Mouse (Mus musculus) forebrain, embryonic 14.5 days (tissue): ENCODE results near the gene Clec16a. TPM values are rescaled to one million over a fixed set of nuclear protein-coding genes. Genes with fewer than 3 reads are reported as not detected.

Experiments used
- ATAC-seq: fragments of 200-750 bp; cut with Nextera tagmentation; 2 replicates; pipeline ENCODE4 v1.8.0; 2017; ENCODE audit warnings: mild to moderate bottlenecking, moderate library complexity
- DNase-seq: peaks from one replicate; pipeline ENCODE4 v3.0.0-alpha.2; 2015; ENCODE audit warnings: low spot score
- H3K27ac ChIP-seq: fragments of 300-500 bp; sonication (generic); 2 replicates; pipeline ENCODE4 v1.5.1; 2014; ENCODE audit warnings: low read depth, mild to moderate bottlenecking, control low read depth, low read length, moderate library complexity
- H3K27me3 ChIP-seq: fragments of 300-500 bp; sonication (generic); replicated peaks from 2 replicates; pipeline ENCODE4 v1.6.1; 2014; ENCODE audit warnings: low read length, control low read depth, mixed read lengths; ENCODE audit not compliant: control insufficient read depth, insufficient read depth
- H3K36me3 ChIP-seq: fragments of 300-500 bp; sonication (generic); 2 replicates; pipeline ENCODE4 v1.6.1; 2014; ENCODE audit warnings: low read length, control low read depth; ENCODE audit not compliant: control insufficient read depth, insufficient read depth
- H3K4me1 ChIP-seq: fragments of 300-500 bp; sonication (generic); 2 replicates; pipeline ENCODE4 v1.6.1; 2014; ENCODE audit warnings: antibody characterized with exemption, low read length, control low read depth; ENCODE audit not compliant: control insufficient read depth, insufficient read depth
- H3K4me2 ChIP-seq: fragments of 300-500 bp; sonication (generic); 2 replicates; pipeline ENCODE4 v1.6.1; 2014; ENCODE audit warnings: mild to moderate bottlenecking, control low read depth, low read length
- H3K4me3 ChIP-seq: fragments of 300-500 bp; sonication (generic); 2 replicates; pipeline ENCODE4 v1.5.1; 2014; ENCODE audit warnings: low read depth, low read length, control low read depth
- H3K9ac ChIP-seq: fragments of 300-500 bp; sonication (generic); 2 replicates; pipeline ENCODE4 v1.6.1; 2014; ENCODE audit warnings: mild to moderate bottlenecking, low read length, control low read depth, moderate library complexity
- H3K9me3 ChIP-seq: fragments of 300-500 bp; sonication (generic); replicated peaks from 2 replicates; pipeline ENCODE4 v1.6.1; 2016; ENCODE audit warnings: low read length, control low read depth, mixed read lengths; ENCODE audit not compliant: control insufficient read depth
- WGBS: fragments of 180-500 bp; shearing (Covaris S2); extraction: QIAGEN DNeasy Blood & Tissue Kit; methylation state at CpG from one replicate; pipeline ENCODE4 v1.1.7; 2014; 5-methylcytosine and 5-hydroxymethylcytosine counted together
- polyA plus RNA-seq: library from polyadenylated mRNA; unstranded; fragments of >200 nt; fragmentation: Nextera tagmentation; extraction: Ambion mirVana; gene quantifications from 2 replicates; pipeline ENCODE4 v1.2.1, GENCODE M21; 2014

The Clec16a gene
- polyA plus RNA-seq, 1 experiment from 2014 or later: 50.2 TPM

DNA sequence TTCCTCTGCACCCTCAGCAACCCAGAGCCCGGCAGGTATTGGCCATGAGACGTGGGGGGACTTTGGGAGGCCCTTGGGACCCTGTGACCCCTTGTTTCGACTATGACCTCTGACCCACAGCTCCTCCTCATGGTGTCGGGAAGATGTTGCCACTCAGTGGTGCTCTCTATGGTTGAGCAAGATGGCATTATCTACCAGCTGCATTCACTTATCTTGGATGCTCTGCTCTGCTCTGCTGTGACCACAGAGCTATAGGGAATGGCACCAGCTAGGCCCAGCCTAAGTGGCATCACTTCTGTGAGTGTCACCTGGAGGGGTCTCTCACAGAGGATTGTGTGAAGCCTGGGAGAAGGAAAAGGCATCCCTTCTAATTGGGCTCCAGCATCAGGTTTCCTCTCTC lies 186.6 kb downstream of the Clec16a start:
- Histone ChIP-seq H3K9me3 (no peaks in the 10 kb centered on the region), H3K9ac (no peak overlapping the region), H3K27me3 (no peaks in the 10 kb centered on the region), H3K4me2 (no peak overlapping the region), H3K27ac (no peak overlapping the region), H3K4me3 (no peak overlapping the region), H3K36me3 (no peaks in the 10 kb centered on the region), H3K4me1 (no peaks in the 10 kb centered on the region)
- ATAC-seq (no peak), DNase-seq (no peak)
- 75% methylated on average over 4 of the region's 4 CpGs for WGBS

DNA sequence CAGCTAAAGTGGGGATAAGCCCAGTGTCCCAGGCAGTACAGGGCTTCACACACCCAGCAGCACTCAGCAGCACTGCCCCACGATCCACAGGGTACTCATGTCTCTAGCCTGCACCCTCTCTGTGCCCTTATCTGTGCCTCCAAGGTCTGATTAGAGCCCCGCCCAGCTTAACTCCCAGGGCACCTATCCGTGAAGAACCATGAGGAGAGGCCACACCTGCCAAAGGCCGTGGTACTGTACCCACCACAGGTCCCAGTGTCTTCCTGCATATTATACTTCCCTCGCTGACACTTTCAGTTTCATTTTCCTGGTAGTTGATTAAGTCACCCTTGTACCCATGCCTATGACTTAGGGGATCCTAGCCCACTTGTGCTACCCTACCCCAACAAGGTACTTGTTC lies 187.3 kb downstream of the Clec16a start:
- DNase-seq (no peak), ATAC-seq (no peak)
- Histone ChIP-seq H3K4me1 (no peaks in the 10 kb centered on the region), H3K4me3 (no peak overlapping the region), H3K27me3 (no peaks in the 10 kb centered on the region), H3K9ac (no peak overlapping the region), H3K4me2 (no peak overlapping the region), H3K9me3 (no peaks in the 10 kb centered on the region), H3K36me3 (no peaks in the 10 kb centered on the region), H3K27ac (no peak overlapping the region)
- whole genome bisulfite sequencing: 86% methylated on average over 5 of the region's 5 CpGs

DNA sequence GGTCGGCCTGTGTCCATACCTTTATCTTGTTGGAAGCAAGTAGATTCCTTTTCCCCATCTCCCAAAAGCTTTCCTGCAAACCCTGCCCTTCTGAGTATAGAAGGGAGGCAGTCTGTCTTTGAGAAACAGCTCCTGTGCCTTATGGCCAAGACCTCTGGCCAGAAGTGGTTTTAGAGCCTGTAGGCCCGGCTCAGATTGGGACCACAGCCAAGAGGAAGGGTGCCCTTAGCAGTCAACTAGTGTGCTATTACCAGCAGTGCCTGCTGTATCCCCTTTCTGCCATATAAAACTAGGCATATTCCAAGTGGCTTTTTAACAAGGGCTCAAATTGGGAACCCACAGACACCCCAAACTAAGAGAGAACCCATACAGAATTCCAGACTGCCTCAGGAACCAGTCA lies 190.6 kb downstream of the Clec16a start:
- ATAC-seq (no peak), DNase-seq (no peak)
- H3K27me3 ChIP-seq: no peaks in the 10 kb centered on the region
- no peaks in the 10 kb centered on the region for H3K9me3 ChIP-seq
- no peaks in the 10 kb centered on the region for H3K36me3 ChIP-seq
- H3K4me3 ChIP-seq: no peak overlapping the region
- no peaks in the 10 kb centered on the region for H3K4me1 ChIP-seq
- no peak overlapping the region for H3K9ac ChIP-seq
- H3K4me2 ChIP-seq: no peak overlapping the region
- H3K27ac ChIP-seq: no peak overlapping the region
- WGBS: 78% methylated on average over 2 of the region's 2 CpGs

DNA sequence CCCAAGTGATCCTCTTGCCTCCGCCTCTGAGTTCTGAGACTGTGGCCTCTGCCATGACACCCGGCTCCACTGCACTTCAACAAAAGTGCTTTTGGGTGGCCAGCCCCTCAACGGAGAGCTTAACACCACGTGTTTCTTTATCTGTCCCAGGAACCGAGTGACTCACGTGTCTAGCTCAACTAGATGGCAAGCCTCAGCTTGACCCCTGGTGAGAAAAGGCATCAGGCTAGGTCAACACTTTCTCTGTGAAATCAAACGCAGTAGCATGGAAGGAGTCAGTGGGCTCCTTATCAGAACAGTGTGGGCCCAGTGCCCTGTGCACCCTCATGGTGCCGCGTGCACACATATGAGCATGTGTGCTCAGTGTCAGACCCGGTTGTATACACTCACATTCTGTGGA lies 191.2 kb downstream of the Clec16a start:
- ATAC-seq: no peak
- Histone ChIP-seq H3K9me3 (no peaks in the 10 kb centered on the region), H3K4me2 (no peak overlapping the region), H3K36me3 (no peaks in the 10 kb centered on the region), H3K27me3 (no peaks in the 10 kb centered on the region), H3K9ac (no peak overlapping the region), H3K4me3 (no peak overlapping the region), H3K27ac (no peak overlapping the region), H3K4me1 (no peaks in the 10 kb centered on the region)
- WGBS: 76% methylated on average over 10 of the region's 10 CpGs
- DNase-seq: no peak

DNA sequence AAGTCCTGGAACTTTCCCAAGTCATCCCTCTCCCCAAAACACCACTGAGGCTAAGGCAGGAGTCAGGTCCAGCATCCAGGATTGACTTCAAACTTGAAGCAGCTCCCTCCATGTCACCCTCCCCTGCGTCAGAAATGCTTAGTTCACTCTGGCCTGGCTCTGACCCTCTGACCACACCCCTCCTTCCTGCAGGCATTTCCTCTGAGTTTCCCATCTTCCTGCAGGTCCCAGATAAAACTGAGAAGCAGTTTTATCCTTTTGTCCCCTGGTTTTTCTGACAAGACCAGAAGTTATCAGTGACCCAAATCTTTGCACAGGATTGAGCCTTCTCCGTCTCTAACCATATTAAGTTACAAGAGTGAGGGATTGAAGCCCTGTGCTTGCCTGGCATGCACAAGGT lies 192.4 kb downstream of the Clec16a start:
- no peaks in the 10 kb centered on the region for H3K9me3 ChIP-seq
- no peak overlapping the region for H3K9ac ChIP-seq
- no peak overlapping the region for H3K4me3 ChIP-seq
- H3K36me3 ChIP-seq: no peaks in the 10 kb centered on the region
- no peak overlapping the region for H3K4me2 ChIP-seq
- ATAC-seq: no peak
- 78% methylated on average over 2 of the region's 2 CpGs for WGBS
- no peaks in the 10 kb centered on the region for H3K27me3 ChIP-seq
- H3K4me1 ChIP-seq: no peaks in the 10 kb centered on the region
- H3K27ac ChIP-seq: no peak overlapping the region
- DNase-seq: no peak

DNA sequence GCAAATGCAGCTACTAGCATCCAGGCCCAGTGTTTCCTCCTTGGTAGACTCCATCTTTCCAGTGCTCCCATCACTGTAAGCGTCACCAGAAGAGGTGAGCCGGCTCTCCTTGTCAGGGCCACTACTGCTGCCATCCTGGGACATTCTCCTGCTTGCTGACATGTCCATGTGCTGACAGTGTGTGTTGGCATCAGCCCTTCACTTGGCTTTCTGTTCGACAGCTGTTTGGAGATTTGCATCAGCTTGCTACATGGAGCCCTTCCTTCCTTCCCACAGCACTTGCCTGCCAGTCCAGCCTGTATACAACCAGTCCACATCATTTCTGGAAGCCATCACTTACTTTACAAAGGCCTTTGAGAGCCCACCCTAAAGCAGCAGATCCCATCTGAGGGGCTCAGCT lies 193.7 kb downstream of the Clec16a start:
- 86% methylated on average over 3 of the region's 3 CpGs for WGBS
- H3K9ac ChIP-seq: no peak overlapping the region
- ATAC-seq (no peak), DNase-seq (no peak)
- H3K4me3 ChIP-seq: no peak overlapping the region
- no peak overlapping the region for H3K27ac ChIP-seq
- no peak overlapping the region for H3K4me2 ChIP-seq
- H3K4me1 ChIP-seq: no peaks in the 10 kb centered on the region
- no peaks in the 10 kb centered on the region for H3K27me3 ChIP-seq
- no peaks in the 10 kb centered on the region for H3K36me3 ChIP-seq
- H3K9me3 ChIP-seq: no peaks in the 10 kb centered on the region

DNA sequence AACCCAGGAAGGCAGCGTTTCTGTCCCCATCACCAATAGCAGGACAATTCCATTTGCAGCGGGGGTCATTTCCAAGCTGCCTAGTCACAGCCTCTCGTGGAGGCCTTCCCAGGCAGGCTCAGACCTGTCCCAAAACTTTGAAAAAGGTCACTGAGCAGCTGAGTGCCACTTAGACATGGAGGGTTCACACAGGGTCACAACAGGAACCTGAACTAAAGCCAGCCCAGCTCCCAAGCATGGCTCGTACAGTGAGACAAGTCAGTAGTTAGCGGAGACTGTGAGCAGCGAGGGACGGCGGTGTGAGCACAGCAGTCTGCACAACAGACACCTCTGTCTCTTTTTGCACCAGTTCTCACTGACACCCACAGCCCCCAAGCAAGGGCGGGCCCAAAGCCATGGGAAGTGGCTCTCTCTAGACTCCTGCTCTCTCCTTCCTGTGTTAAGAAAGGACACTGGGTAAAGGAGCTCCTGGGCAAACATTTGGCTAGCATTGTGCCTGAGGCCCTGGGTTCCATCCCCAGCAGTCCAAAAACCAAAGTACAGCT lies 194.8 kb downstream of the Clec16a start:
- Histone ChIP-seq H3K27ac (no peak overlapping the region), H3K9me3 (no peaks in the 10 kb centered on the region), H3K36me3 (no peaks in the 10 kb centered on the region), H3K4me2 (no peak overlapping the region), H3K4me3 (no peak overlapping the region), H3K27me3 (no peaks in the 10 kb centered on the region), H3K9ac (no peak overlapping the region), H3K4me1 (no peaks in the 10 kb centered on the region)
- 75% methylated on average over 9 of the region's 9 CpGs for WGBS
- ATAC-seq (no peak), DNase-seq (no peak)

DNA sequence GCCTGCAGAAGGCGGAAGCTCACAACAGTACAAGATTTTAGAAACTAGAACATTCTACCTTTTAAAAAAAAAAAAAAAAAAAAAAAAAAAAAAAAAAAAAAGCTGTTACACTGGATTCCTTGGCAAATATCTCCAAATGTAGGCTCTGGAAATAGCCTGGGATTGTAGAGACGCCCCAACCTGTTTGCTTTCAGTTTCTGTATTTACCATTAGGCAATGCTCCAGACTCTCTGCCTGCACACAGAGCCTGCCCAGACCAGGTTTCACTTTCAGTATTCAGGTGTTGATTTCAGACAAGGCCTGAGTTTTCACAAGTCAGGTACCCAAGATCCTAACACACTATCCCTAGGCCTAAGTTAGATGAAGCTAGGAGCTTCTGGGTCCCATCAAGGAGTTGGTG lies 195.9 kb downstream of the Clec16a start:
- Histone ChIP-seq H3K4me1 (no peaks in the 10 kb centered on the region), H3K27ac (no peak overlapping the region), H3K9ac (no peak overlapping the region), H3K36me3 (no peaks in the 10 kb centered on the region), H3K4me2 (no peak overlapping the region), H3K4me3 (no peak overlapping the region), H3K27me3 (no peaks in the 10 kb centered on the region), H3K9me3 (no peaks in the 10 kb centered on the region)
- DNase-seq: no peak
- no peak for ATAC-seq
- WGBS: 96% methylated on average over 2 of the region's 2 CpGs

DNA sequence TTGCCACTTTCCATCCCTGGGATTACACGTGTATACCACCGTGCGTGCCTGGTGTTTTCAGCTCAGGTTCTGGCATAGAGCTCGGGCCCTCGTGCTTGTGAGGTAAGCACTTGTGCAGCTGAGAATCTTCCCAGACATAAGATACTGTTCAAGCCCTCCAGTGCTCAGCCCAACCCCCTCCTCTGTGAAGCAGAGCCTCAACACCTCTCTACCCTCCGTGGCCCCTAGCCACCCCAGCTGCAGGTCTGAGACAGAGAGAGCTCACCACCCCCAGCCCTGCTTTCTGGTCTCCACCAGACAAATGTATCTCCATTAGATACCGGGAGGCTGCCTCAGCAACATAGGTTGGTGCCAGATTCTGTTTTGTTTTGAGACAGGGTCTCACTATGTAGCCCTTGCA lies 204.1 kb downstream of the Clec16a start:
- Histone ChIP-seq H3K27me3 (no peaks in the 10 kb centered on the region), H3K36me3 (no peaks in the 10 kb centered on the region), H3K4me2 (no peak overlapping the region), H3K4me3 (no peak overlapping the region), H3K27ac (no peak overlapping the region), H3K9me3 (no peaks in the 10 kb centered on the region), H3K9ac (no peak overlapping the region), H3K4me1 (no peaks in the 10 kb centered on the region)
- WGBS: 75% methylated on average over 7 of the region's 7 CpGs
- DNase-seq (no peak), ATAC-seq (peak; percentile 12; the same call in 1 of the 2 replicates)
